Mouse (Mus musculus) testis, postnatal 14 days (tissue): ENCODE data around the gene Armc7.
"Not testable (repeated sequence)": the region's sequence is repeated elsewhere in the genome, so short reads cannot be mapped to it uniquely, and the experiment has no call there.

Source experiments
- DNase-seq: peaks from one replicate; pipeline ENCODE4 v3.0.0; 2021; ENCODE audit warnings: low spot score

Gene Armc7

GRCm38 (mm10) chr11:115526446-115526845 is 51.0 kb downstream of the Armc7 start:
- not testable (repeated sequence) for DNase-seq

- no peak for DNase-seq
Measured at GRCm38 (mm10) chr11:115534759-115535371, 59.4 kb downstream of the Armc7 start.

GRCm38 (mm10) chr11:115535401-115536037 is 60.1 kb downstream of the Armc7 start:
- peak; percentile 80 for DNase-seq

GRCm38 (mm10) chr11:115536038-115536681 is 60.7 kb downstream of the Armc7 start, which contains the start of gene Sumo2:
Gene Sumo2, minus strand, starts transcription at chr11:115536276.
- peak; percentile 98 for DNase-seq

GRCm38 (mm10) chr11:115536856-115537568 is 61.5 kb downstream of the Armc7 start:
- peak; percentile 58 for DNase-seq

- DNase-seq: no peak
Measured at GRCm38 (mm10) chr11:115538045-115538444, 62.6 kb downstream of the Armc7 start.
